Mouse (Mus musculus) kidney, postnatal 14 days (tissue): Measurements from ENCODE around the gene Kcnma1.

Source experiments
- DNase-seq: peaks from one replicate; pipeline ENCODE4 v3.0.0; 2022; ENCODE audit warnings: mixed read lengths

Kcnma1 gene

DNA sequence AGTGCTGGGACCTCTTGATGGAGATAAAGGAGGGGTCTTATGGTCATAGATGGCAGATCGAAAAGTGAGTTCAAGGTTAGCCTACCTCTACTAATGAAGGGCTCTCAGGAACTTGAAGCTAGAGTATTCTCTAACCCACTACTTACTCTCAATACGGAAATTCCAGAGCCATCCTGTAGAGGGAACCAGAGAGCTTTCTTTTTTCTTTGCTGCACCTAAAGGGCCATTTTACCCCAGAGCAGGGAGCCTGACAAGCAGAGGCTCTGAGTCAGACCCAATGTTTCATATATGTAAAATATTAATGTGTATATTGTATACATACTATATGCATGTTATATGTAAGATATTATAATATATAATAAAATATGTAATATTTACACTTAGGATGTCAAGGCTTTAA is 431.1 kb downstream of the Kcnma1 start:
- DNase-seq, result peak; percentile 73

DNA sequence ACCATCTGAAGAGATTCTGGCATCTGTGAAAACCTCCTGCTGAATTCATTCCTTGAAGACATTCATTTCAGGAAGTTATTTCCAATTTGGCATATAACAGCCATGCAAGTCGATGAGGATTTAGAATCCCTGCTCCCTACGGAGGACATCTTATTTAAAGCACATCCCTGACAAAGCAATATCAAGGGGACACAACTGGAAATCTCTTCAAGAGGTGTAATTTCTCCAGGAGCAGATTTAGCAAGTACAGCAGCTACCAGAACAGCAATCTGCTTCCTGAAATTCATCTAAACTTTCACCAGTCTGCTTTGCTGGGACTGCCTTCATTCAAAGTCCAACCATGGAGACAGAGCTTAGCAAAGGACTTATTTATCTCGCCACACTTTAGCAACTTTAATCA is 433.0 kb downstream of the Kcnma1 start:
- no peak for DNase-seq

DNA sequence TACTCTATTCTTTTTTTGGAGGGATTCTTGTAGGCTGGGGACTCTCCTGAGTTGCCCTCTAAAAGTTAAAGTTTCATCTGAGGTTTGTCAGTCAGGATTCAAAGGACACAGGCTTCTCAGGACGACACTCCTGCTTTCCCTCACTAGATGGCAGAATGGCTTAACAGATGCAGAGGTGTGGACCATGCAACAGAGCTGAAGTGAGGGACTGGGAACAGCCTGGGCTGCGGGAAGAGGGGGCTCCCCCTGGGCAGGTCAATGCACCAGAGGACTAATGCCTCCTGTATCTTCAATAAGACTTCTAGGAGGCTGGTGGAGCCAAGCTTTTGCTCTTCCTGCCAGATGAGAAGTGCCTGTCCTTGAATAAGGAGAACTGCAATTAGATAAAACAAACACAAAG is 438.3 kb downstream of the Kcnma1 start:
- DNase-seq, result peak; percentile 22

DNA sequence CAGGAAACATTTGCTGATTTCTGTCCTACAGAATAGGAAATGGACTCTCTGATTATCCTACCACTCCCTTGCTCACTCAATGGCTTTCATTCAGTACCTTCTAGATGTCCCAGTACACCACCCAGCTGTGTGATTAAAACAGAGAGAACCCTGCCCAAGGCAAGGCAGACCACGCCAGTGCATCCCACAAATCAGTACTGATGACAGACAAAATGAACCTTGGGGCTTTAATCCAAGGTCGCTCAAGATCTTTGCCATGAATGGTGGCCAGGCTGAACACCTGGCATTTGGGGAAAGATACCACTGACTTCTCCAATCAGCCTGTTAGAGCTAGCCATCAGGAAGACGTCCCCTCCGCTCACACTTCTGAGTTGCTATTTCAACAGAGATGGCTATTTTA is 440.2 kb downstream of the Kcnma1 start:
- no peak for DNase-seq

DNA sequence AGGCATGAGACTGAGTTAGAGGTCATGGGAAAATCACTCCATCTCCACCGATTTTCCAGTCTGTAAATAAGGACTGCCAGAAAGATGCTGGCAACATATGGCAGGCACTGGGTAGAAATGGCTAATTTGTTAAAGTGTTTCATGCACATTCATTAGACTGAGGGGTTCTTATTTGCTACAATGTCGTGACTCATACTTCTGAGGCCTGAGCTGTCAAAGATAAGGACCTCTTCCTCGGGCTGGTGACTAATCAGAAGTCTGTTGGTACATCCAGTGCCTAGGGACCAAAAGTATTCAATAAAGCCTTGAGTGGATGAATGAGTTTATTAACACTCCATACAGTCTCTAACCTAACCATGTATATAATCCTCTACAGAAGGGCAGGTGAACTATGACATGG is 440.9 kb downstream of the Kcnma1 start:
- no peak for DNase-seq

DNA sequence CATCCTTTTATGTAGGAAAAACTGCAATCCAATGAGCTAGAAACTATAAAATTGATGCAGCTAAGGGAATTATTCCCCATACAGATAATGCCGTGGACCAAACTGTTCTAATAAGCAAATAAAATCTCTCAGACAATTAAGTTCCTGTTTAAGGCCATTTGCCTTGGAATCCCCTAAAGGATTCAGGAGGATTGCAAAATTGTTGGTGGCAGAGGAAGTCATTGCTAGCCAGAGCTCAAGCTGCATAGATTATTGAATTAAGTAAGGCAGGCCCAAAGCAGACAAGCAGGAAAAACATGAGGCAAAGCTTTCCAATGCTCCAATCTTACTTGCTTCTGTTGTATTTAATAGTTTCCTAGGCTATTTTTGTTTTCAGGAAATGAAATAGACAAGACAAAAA is 441.5 kb downstream of the Kcnma1 start:
- no peak for DNase-seq

DNA sequence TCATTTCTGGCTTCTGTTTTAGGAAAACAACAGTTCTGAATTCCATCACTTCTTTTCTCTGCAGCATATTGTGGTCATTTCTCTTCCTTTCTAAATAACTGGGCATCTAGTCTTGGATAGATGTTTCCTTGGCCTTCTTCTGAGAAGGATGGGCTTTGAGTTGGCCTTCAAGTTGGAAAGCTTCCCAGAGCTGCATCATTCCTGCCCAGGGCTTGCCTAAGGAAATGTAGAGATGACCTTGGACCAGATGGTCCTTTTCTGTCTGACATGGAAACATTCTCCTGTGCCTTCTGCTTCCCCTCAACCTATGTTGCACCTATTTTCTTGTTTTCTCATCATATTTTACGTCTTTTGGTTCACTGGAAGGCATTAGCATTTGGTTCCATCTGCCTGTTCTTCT is 444.0 kb downstream of the Kcnma1 start:
- no peak for DNase-seq

DNA sequence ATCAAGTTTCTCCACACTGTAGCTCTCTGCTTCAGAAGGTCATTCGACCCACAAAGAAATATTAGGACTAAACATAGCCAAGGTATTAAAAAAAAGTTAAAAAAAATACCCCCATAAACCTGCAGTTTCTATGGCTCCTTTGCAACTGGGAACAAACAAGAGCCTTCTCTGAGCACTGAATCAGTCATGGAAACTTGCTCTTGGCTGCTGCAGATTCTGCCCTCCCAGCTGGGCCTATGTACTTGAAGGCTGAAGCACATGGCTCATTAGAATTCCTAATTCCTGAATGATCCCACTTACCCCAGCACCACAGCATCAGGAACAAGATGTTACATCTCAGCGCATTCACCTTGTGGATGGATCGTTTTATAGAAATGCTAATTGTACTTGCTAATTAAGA is 448.4 kb downstream of the Kcnma1 start:
- DNase-seq, result no peak

DNA sequence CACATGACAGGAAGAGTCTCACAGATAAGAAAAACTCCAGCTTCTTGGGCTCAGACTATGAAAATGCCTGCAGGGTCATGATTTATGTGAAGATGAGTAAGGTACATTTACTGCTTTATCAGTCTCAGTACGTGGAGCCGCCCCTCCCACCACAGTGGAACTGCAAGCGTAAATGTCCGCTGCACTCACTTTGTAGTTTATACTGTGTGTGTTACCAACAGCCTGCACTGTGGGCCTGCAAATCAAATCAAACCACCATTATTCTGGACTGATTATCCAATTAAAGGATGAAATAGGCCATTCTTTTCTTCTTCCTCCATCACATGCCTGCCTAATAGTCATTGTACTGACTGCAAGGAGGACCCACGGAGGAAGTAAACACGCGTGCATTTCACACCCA is 449.8 kb downstream of the Kcnma1 start:
- no peak for DNase-seq

DNA sequence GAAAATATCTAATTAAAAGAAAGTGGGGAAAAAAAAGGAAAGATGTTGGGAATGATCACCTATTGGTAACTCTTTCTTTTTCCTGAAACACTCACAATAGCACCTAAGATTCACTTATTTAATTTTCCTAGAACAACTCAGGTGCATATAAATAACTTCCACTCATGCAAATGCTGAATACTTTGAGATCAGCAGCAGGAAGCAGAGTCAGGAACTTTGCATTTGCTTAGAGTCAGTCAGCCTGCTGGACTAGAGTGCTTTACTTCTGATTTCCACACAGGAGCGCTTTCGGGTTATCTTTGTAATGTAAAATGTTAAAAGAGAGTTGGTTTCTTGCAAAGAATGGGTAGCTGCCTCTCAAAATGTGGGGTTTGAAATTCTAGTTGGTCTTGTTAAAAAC is 451.1 kb downstream of the Kcnma1 start:
- no peak for DNase-seq

DNA sequence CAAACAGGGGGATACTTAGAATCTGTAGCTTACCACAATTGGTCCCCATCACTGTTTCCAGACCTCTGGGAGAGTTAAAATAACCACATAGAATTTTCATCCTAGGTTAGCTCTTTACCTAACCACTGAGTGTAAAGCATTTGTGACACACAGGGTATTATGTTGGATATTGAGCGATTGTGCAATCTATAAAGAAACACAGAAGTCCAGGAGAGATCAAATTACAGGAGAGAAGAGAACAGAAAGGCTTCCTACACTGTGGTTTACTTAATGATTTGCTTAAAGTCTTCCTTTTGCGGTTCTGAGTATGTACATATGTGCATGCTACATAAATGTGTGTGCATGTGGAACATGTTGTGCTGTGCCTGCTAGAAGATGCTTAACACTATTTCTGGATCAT is 458.6 kb downstream of the Kcnma1 start:
- no peak for DNase-seq

DNA sequence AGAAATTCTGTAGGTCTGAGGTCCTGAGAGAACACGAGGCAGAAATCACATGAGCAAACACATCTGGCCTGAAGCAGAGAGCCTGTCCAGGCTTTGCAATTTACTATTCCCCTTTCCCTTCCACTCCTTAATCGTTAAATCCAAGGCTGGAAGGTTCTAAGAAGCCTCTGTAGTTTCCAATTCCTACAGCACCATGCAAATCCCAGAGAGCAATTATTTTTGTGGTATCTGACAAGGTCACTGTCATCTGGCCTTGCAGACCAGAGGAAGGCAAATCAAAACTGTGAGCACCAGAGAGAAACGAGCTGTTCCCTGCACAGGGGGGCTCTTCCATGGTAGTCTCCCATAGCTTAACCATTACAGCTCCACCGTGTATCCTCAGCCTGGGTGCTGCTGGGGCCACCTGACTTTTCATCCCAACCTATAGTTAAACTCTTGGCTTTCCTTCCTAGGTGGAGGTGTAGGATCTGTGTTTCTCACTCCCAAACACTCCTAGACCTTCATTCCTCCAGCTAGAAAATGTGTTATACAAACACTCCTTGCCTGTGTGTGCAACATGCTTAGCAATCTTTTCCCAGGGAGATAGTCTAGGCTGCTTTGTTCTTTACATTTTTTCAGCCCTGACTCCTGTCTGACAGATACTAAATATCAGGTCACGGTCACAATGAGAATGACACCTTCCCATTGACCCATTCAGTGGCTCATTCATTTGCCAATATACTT is 461.9 kb downstream of the Kcnma1 start:
- peak; percentile 8 for DNase-seq

DNA sequence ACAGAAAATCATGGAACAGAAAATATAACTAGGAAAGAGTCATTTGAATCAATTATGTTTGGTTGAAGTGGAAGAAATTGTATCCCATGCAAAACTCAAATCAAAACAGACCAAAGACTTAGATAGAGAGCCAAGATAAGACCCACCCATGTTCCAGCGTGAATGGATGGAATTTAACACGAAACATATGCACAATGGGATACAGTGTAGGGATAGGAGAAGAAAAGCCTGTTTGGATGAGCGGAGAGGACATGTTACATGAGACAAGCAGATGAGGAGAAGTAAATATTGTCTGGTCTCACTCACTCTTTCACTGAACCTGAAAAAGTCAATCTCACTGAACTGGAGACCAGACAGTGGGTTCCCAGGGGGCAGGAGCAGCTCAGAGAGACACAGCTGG is 463.8 kb downstream of the Kcnma1 start:
- DNase-seq, result no peak

DNA sequence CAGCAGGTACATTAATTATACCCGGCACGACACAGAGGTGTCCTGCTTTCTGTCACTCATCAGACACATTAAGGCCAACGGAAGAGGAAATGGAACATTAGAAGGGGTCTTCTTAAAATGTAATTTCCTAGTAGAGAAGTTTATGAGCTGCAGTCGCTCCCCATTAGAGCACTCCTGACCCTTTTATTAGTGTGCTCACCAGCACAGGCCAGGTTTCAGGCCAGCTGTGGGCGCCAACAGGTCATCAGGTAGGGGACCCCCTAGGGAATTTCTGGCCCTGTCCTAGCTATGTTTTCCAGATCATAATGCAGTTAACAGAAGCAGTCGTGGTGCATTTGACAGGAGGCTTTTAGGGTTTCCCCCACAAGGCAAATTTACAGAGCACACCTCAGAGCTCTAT is 472.2 kb downstream of the Kcnma1 start:
- no peak for DNase-seq

DNA sequence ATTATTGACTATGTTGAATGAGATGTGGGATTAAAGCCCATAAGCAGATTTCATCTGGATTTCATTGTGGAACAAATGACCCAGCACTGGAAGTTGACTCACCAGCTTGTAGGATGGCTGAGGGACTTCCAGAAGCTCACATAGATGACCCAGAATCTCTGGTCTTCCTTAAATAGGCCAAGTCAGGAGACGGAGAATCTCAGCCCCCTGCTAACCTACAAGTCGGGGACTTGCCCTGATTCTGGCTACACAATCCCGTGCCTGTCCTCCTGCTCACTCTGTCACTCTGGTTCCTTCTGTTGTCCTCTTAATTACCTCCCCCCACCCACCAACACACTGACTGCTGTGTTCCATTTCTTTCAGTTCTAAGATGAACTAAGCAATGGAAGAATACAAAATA is 474.7 kb downstream of the Kcnma1 start:
- DNase-seq, result no peak

DNA sequence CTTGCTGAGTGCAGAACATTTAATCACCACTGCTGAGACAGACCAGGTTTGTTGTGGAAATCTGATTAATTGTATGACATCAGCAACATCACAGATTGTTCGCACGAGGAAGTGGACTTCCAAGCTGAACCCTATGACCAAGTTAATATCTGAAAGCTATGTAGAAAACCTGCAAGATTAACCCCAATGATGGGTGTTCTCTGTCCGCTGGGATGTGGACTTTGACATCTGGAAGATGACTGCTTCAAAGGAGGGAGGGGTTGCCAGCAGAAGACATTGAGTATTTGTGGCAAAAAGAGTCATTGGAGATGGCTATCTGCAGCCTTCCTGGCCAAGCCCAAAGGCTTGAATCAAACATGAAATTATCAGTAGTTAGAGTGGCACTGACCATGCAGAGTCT is 480.9 kb downstream of the Kcnma1 start:
- DNase-seq, result no peak

DNA sequence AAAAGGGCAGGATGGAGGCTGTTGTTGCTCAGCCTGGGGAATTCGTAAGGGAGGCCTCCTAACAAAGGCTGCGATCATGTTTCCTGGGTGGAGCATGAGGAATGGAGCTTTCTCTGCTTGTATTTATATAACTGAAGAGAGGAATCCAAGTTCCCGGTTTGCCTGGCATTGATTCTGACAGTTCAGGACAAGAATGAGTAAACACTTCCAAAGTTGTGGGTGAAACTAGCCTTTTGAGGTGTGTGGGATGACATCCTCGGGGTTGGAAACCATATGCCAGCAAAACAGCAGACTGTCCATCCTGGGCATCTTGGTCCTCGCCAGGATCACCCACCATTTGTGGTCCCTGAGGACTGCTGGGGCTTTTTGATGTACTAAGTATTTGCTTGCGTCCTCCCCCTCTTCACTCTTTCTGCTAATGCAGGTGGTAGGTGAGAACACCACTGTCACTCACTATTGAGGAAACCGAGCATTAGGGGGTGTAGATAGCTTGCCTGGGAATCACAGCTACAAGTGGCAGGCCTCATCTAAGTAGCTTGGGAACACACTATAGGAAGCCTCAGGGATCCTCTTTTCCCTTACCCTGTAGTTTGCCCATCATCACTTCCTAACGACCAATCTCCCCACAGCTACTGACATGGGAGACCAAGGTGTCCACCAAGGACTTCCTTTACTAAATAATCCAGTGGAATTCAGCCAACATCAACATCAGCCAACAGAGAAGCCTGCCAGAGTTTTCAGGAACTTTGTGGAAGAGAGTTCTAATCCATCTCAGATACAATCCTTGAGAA is 482.4 kb downstream of the Kcnma1 start:
- no peak for DNase-seq

DNA sequence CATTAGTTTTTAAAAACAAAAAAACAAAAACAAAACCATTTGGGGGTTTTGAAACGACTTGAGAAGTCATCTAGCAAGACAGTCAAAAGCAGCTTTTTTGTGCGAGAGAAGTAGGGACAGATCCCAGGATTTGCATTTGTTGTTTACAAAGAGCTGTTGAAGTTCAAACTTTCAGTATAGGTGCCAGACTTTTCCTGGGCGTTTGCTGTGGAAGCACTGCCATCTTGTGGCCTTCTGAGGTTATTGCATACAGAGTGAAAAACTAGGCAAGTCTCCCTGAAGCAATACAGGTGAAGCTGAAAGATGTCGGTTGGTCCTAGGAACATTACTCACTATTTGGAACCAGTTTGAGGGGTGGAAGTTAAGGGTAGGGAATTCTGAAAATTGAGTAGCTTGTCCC is 484.6 kb downstream of the Kcnma1 start:
- peak; percentile 73 for DNase-seq

DNA sequence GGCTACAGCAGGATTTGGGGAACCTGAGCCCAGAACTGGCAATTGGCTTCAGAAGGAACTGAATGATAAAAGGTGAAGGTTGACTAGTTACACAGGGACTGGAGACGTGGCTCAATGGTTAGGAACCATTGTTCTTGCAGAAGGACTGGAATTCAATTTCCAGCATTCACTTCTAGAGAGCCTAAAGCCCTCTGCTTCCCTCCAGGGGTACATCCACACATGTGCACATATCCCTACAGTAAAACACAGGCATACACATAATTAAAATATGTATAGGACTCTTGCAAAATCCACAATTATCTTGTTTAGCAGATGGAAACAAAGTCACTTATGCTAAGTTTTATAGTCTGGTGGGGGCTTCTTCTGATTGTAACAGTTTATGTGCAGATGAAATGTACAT is 485.1 kb downstream of the Kcnma1 start:
- no peak for DNase-seq

DNA sequence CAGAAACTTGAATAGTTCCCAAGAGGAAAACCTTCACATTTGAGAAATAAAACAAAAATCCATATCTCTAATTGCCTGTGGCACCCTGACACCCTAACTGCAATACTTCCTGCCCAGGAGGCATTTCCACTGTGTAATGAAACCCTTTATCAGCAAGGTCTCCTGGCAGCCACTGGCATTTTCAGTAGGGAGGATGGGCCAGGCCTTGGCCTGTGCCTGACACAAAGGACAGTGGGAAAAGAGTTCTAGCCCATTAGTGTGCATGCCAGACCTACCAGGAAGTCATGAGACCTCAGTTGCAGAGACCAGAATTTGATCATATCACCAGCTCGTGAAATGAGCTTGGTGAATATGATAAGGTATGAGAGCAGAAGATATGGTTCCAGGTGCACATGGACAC is 488.4 kb downstream of the Kcnma1 start:
- no peak for DNase-seq

DNA sequence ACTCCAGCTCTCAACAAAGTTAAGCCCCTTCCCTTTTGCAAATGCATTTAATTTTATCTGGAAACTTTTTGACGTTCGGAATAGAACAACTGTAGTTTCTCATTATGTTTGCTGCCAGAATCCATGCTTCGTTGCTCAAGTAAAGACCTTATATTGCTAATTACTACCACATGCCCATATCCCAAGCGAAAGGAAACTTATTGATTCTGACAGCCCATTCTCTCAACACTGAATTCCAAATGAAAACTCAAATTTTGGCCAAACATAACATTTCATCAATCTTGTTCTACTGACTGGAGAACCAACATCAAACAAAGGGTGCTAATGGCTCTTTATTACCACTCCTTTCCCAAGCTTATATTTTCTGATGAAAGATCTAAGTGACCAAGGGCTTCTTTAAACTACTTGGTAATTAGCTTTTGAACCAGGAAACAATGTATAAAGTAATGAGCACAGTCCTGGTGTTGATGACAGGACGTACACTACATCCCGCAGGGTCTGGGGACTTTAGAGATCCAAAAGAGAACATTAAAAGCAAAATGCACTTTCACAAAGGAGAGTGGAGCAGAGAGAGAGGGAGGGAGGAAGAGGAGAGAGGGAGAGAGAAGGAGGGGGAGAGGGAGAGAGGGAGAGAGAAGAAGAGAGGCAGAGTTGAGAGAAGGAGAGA is 490.3 kb downstream of the Kcnma1 start:
- DNase-seq, result no peak

DNA sequence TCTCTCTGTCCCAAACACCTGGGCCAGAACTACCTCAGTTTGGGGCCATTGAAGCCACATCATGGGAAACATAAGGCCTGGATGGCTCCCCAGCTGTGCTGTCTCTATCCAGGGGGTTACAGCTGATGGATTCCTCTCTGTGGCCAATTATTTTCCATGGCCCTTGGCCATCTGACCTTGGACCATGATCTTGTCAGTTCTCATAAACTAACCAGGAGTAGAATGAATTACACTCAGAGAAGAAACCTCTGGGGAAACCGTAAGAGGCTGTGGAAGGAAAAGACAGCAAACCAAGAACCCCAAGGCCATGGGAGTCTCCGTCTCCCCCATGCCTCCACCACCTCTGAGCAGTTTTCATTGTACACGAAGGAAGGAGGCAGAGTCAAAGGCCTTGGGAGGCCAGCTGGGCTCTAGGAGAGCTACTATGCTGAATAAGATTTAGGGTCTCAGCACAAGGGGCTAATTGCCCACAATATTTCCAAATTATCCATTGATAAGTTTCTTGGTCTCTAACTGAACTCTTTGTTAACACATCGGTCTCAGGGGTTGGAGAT is 491.6 kb downstream of the Kcnma1 start:
- peak; percentile 84 for DNase-seq

DNA sequence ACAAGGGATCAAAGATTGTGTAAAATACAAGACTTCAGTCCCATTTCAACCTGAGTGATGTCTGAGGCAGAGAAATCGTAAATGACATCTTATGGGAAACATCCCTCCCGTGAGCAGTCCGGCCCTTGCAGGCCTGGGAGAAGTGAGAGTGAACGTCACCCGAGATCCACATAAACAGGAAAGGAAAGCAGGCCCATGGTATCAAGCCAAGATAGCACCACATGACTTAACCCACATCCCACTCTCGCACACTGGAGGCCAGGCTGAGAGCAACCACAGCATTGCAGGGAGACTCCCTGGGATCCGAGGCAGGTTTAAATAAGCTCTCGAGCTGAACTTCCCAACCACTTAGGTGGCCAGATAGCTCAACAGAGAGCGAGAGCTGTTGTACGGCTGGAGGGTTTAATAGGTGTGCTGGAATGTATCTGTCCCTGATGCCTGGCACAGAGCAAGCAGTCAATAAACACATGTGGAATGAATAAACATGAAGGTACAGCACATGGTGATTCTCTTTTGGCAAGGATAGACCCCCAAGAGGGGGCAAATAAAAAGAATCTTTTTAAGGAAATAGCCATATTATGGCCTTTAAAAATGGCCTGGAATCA is 493.1 kb downstream of the Kcnma1 start:
- peak; percentile 9 for DNase-seq
